Mouse (Mus musculus) thymus, adult 2 months (tissue): ENCODE measurements around the gene Bicra.

Source experiments
- CTCF ChIP-seq: fragments of 200-500 bp; IDR thresholded peaks from 2 replicates; pipeline ENCODE4 v1.5.1; 2012; ENCODE audit warnings: mild to moderate bottlenecking, control low read depth, low read length, moderate library complexity, borderline replicate concordance; ENCODE audit not compliant: control insufficient read depth, poor library complexity, insufficient read depth; ENCODE audit errors: extremely low read depth
- POLR2A ChIP-seq: fragments of 200-500 bp; IDR thresholded peaks from 2 replicates; pipeline ENCODE4 v1.6.1; 2012; ENCODE audit warnings: mild to moderate bottlenecking, low read length, control low read depth, moderate library complexity; ENCODE audit not compliant: control insufficient read depth, poor library complexity, insufficient read depth; ENCODE audit errors: extremely low read depth

DNA sequence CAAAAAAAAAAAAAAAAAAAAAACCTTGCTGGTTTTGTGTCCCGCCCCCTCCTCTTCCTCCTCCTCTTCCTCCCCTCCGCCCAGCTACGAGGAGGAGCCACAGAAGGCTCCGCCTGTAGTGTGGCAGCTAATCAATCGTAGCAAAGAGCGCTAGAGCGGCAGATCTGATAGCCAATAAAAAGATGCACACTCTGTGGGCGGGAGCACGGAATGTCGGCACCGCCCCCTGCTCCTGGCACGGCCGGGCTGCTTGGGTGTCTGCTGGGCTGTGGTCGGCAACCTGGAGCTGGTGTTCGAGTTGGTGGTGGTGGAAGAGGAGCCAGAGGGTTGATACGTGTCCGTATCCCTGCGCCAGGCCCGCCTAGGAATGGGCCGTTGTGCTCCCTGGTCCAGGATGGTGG is 443 bp upstream of the Bicra start:
- no peak for TF ChIP-seq CTCF
- TF ChIP-seq POLR2A, result peak; percentile 51
